In genomic region chr8:122343341-122343740, GRCm38 (mm10) we compare ENCODE assay signal across 8 mouse cellular contexts. TPM values are rescaled to one million over a fixed set of nuclear protein-coding genes. Genes with fewer than 3 reads are reported as not detected.
A peak's percentile ranks its signal among the peaks of the same experiment; 100 is the strongest.
DNase-seq lines count a peak whose midpoint lies in the region; ATAC-seq and TF ChIP-seq lines count a peak whose summit lies in the region.

No protein-coding gene starts in this region.

- H3K27me3 ChIP-seq in lung, embryonic 15.5 days = peaks cover 27% of the 10 kb centered on the region
- H3K27me3 ChIP-seq in liver, embryonic 12.5 days (replicated peaks) = peaks cover 20% of the 10 kb centered on the region; the same call in 1 of the 2 replicates
- no peaks in the 10 kb centered on the region for H3K27me3 ChIP-seq in stomach, postnatal 0 days (ENCODE audit: control insufficient read depth, insufficient read depth, low read length)

- no peak for TF ChIP-seq EP300 in stomach, postnatal 0 days (optimal IDR thresholded peaks at IDR 0.05)

- peak overlapping the region; percentile 18 for H3K4me3 ChIP-seq in lung, embryonic 15.5 days
- peak overlapping the region; percentile 43 for H3K4me3 ChIP-seq in liver, embryonic 12.5 days
- peak overlapping the region; percentile 25 for H3K4me3 ChIP-seq in stomach, postnatal 0 days (ENCODE audit: low read depth, low read length)

- H3K4me1 ChIP-seq in lung, embryonic 15.5 days = peaks cover 24% of the 10 kb centered on the region
- H3K4me1 ChIP-seq in liver, embryonic 12.5 days = peaks cover 86% of the 10 kb centered on the region
- peaks cover 2% of the 10 kb centered on the region; the same call in 1 of the 2 replicates for H3K4me1 ChIP-seq in stomach, postnatal 0 days (replicated peaks; ENCODE audit: control insufficient read depth, insufficient read depth)

- H3K4me2 ChIP-seq in lung, embryonic 15.5 days = peak overlapping the region; percentile 53
- peak overlapping the region; percentile 72 for H3K4me2 ChIP-seq in liver, embryonic 12.5 days
- H3K4me2 ChIP-seq in stomach, postnatal 0 days (replicated peaks; ENCODE audit: low read depth) = peak overlapping the region; percentile 51

- ATAC-seq in lung, embryonic 15.5 days (ENCODE audit: borderline replicate concordance, extremely low read depth, low FRiP score, low TSS enrichment) = no peak
- peak; percentile 13; the same call in 1 of the 2 replicates for ATAC-seq in liver, embryonic 12.5 days
- ATAC-seq in stomach, postnatal 0 days (ENCODE audit: low FRiP score, low TSS enrichment) = no peak

- 0 out of 2 replicates have a peak overlapping the region, but pooled peaks have one; percentile 29 for H3K27ac ChIP-seq in lung, embryonic 15.5 days
- H3K27ac ChIP-seq in liver, embryonic 12.5 days = peak overlapping the region; percentile 37
- no peak overlapping the region for H3K27ac ChIP-seq in stomach, postnatal 0 days (replicated peaks)

- TF ChIP-seq CTCF in stomach, postnatal 0 days (IDR thresholded peaks at IDR 0.05; ENCODE audit: low read depth) = no peak

- 0 out of 2 replicates have a peak overlapping the region, but pooled peaks have one; percentile 8 for H3K9ac ChIP-seq in lung, embryonic 15.5 days
- H3K9ac ChIP-seq in liver, embryonic 12.5 days = peak overlapping the region; percentile 64
- H3K9ac ChIP-seq in stomach, postnatal 0 days (ENCODE audit: low read length) = no peak overlapping the region

- WGBS in lung, embryonic 15.5 days = 5% methylated on average over 11 of the region's 11 CpGs
- WGBS in liver, embryonic 12.5 days (ENCODE audit: insufficient replicate concordance) = 11% methylated on average over 11 of the region's 11 CpGs
- WGBS in stomach, postnatal 0 days = 7% methylated on average over 11 of the region's 11 CpGs

- H3K9me3 ChIP-seq in lung, embryonic 15.5 days = no peaks in the 10 kb centered on the region
- H3K9me3 ChIP-seq in liver, embryonic 12.5 days (replicated peaks) = no peaks in the 10 kb centered on the region
- no peaks in the 10 kb centered on the region for H3K9me3 ChIP-seq in stomach, postnatal 0 days (ENCODE audit: control insufficient read depth, low read length)

- no peaks in the 10 kb centered on the region for H3K36me3 ChIP-seq in lung, embryonic 15.5 days
- peaks cover 18% of the 10 kb centered on the region for H3K36me3 ChIP-seq in liver, embryonic 12.5 days
- no peaks in the 10 kb centered on the region for H3K36me3 ChIP-seq in stomach, postnatal 0 days (ENCODE audit: control insufficient read depth, insufficient read depth, low read length)

- peak; percentile 24 for DNase-seq in cerebellum, adult 11 months
- no peak for DNase-seq in cerebellum, adult 11-12 months
- DNase-seq in lung, postnatal 14 days = no peak
- DNase-seq in stomach, postnatal 0 days (ENCODE audit: low spot score) = no peak
- DNase-seq in spleen, postnatal 14 days (ENCODE audit: low spot score in 2 of 2) = no peak
- DNase-seq in frontal cortex, postnatal 25 days (ENCODE audit: low spot score in 2 of 2) = no peak

RNA-seq across cellular contexts. Expression of gene Trhr2, which starts 17.2 kb away (rescaled TPM):
- not detected in 2 replicates for polyA plus RNA-seq in lung, embryonic 15.5 days (2015; fragmentation: Nextera tagmentation; extraction: Ambion mirVana)
- polyA plus RNA-seq in liver, embryonic 12.5 days (2016; fragmentation: Nextera tagmentation; extraction: Ambion mirVana) = not detected in 2 replicates
- polyA plus RNA-seq in stomach, postnatal 0 days (2015; fragmentation: Nextera tagmentation; extraction: Ambion mirVana) = not detected in 2 replicates

RNA-seq across cellular contexts. Expression of gene Zc3h18, which starts 33.1 kb away (rescaled TPM):
- polyA plus RNA-seq in lung, embryonic 15.5 days (2015; fragmentation: Nextera tagmentation; extraction: Ambion mirVana) = 53.3 and 55.1 TPM in 2 replicates
- 48.7 and 49.1 TPM in 2 replicates for polyA plus RNA-seq in liver, embryonic 12.5 days (2016; fragmentation: Nextera tagmentation; extraction: Ambion mirVana)
- 19.4 and 19.8 TPM in 2 replicates for polyA plus RNA-seq in stomach, postnatal 0 days (2015; fragmentation: Nextera tagmentation; extraction: Ambion mirVana)
